Mouse (Mus musculus): ENCODE measurements around the gene Hif3a. TPM values are rescaled to one million over a fixed set of nuclear protein-coding genes. Genes with fewer than 3 reads are reported as not detected.

Gene Hif3a
- polyA plus RNA-seq, 1 experiment from 2014 or later, result 25.2 TPM

DNA sequence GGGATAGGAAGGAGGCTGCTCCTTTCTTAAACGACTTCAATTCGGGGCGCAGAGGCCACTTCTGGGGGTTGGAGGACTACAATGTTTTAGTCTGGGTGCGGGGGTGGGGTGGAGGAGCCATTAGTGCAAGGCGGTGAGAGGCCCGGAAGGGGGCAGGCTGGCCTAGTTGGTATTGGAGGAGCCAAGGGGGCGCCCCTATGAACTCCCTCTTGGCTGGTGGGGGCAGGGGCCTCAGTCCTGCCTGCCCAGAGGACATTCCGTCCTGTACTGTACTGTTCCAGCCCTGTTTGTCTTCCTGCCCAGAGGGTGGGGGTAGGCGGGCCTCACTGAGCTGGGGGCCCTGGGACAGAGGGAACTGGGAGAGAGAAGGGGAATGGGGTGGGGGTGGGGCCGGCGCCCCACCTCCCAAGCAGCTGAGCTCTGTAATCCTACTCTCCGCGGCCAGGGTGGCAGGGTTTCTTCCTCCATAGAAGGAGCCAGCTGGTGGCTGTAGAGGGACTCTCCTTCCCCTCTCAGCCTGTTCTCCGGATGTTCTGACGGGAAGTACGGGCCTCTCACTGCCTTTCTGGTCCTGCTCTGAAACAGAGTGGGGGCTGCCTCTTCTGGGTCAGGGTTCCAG lies 4.0 kb downstream of the Hif3a start:
- H3K4me2 ChIP-seq (replicated peaks; ENCODE audit: low read depth, low read length), result peak overlapping the region; percentile 86
- H3K27ac ChIP-seq (ENCODE audit: low read length), result peak overlapping the region; percentile 99
- H3K4me3 ChIP-seq (ENCODE audit: low read length), result peak overlapping the region; percentile 23
- peaks cover 3% of the 10 kb centered on the region; the same call in 1 of the 2 replicates for H3K9me3 ChIP-seq (ENCODE audit: low read length)
- peak; percentile 84 for ATAC-seq (ENCODE audit: low FRiP score, low TSS enrichment)
- peaks cover 15% of the 10 kb centered on the region for H3K36me3 ChIP-seq (ENCODE audit: insufficient read depth, low read length)
- peak overlapping the region; percentile 59 for H3K9ac ChIP-seq (replicated peaks; ENCODE audit: low read length)
- H3K4me1 ChIP-seq (ENCODE audit: insufficient read depth, low read length), result peaks cover 60% of the 10 kb centered on the region
- H3K27me3 ChIP-seq (ENCODE audit: insufficient read depth, low read length), result no peaks in the 10 kb centered on the region
- 3% methylated on average over 16 of the region's 16 CpGs for WGBS

DNA sequence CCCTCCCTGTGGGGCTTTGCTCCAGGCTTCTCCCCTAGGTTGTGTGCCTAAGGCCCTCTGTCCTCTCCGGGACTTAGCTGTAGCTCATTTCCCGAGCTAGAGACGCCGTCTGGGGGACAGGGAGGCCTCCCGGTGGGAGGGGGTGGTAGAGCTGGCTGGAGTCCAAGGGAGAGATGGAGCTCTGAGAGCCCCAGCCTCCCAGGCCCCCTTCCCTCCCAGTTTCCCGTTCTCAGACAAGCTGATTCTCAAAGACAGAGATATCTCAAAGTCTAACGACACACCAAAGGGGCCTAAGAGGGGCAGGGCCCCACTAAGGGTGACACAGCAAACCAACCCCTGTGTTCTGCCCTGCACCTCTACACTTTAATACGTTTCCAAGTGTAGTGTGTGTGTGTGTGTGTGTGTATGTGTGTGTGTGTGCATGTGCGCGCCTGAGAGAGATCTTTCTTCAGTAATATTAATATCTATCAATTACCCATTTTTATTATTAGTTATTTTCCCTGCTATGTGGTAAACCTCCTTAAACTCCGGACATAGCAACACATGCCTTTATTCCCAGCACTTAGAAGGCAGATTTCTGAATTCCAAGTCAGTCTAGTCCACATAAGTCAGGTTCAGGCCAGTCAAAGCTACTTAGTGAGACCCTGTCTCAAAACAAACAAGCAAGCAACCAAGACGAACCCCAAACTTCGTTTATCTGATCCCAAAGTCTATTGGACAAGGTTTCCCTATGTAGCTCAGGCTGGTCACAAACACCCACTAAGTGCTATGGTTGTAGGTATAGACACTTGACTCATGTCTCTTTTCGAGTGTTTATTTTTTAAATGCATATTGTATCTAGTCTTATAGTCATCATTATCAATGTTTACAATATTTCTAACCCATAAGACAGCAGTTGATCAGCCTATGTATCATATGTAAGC lies 5.4 kb downstream of the Hif3a start:
- H3K4me1 ChIP-seq (ENCODE audit: insufficient read depth, low read length), result peaks cover 54% of the 10 kb centered on the region
- WGBS, result 29% methylated on average over 14 of the region's 14 CpGs

DNA sequence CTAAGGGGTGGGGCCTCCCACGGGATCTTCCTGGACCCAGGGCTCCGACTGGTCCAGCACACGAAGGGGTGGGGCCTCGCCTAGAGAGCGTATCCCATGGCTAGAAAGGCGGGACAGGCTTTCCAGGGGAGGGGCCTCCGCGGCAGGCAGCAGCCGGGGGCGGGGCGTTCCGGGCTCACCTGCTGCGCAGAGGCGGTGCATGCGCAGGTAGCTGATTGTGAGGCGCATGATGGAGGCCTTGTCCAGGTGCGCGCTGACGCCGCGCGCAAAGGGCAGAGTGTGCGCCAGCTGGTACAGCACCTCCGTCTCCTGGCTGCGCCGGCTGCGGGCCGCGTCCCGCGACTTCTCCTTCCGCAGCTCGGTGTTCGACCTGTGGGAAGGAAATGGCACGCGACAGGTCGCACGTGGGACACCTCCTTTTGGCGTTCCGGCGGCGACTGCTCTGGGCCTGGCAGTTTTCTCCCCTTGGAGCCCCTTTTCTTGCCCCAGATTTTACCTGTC lies 6.1 kb downstream of the Hif3a start:
- H3K9me3 ChIP-seq (ENCODE audit: low read length), result peaks cover 3% of the 10 kb centered on the region; the same call in 1 of the 2 replicates
- H3K9ac ChIP-seq (replicated peaks; ENCODE audit: low read length), result peak overlapping the region; percentile 77
- peak overlapping the region; percentile 63 for H3K4me3 ChIP-seq (ENCODE audit: low read length)
- H3K4me1 ChIP-seq (ENCODE audit: insufficient read depth, low read length), result peaks cover 52% of the 10 kb centered on the region
- peaks cover 16% of the 10 kb centered on the region for H3K36me3 ChIP-seq (ENCODE audit: insufficient read depth, low read length)
- H3K4me2 ChIP-seq (replicated peaks; ENCODE audit: low read depth, low read length), result peak overlapping the region; percentile 89
- 0% methylated on average over 42 of the region's 42 CpGs for WGBS
- peak overlapping the region; percentile 97 for H3K27ac ChIP-seq (ENCODE audit: low read length)
- no peaks in the 10 kb centered on the region for H3K27me3 ChIP-seq (ENCODE audit: insufficient read depth, low read length)
- peak; percentile 80 for ATAC-seq (ENCODE audit: low FRiP score, low TSS enrichment)

More for the DNA sequence above, 5.4 kb downstream of the Hif3a start:
- H3K4me3 ChIP-seq (ENCODE audit: low read length), result peak overlapping the region; percentile 63
- H3K27ac ChIP-seq (ENCODE audit: low read length), result peak overlapping the region; percentile 97
- peak overlapping the region; percentile 89 for H3K4me2 ChIP-seq (replicated peaks; ENCODE audit: low read depth, low read length)
- peak overlapping the region; percentile 77 for H3K9ac ChIP-seq (replicated peaks; ENCODE audit: low read length)
- ATAC-seq (ENCODE audit: low FRiP score, low TSS enrichment), result peak; percentile 18; the same call in 1 of the 2 replicates
- no peaks in the 10 kb centered on the region for H3K27me3 ChIP-seq (ENCODE audit: insufficient read depth, low read length)
- peaks cover 3% of the 10 kb centered on the region; the same call in 1 of the 2 replicates for H3K9me3 ChIP-seq (ENCODE audit: low read length)
- H3K36me3 ChIP-seq (ENCODE audit: insufficient read depth, low read length), result peaks cover 16% of the 10 kb centered on the region

DNA sequence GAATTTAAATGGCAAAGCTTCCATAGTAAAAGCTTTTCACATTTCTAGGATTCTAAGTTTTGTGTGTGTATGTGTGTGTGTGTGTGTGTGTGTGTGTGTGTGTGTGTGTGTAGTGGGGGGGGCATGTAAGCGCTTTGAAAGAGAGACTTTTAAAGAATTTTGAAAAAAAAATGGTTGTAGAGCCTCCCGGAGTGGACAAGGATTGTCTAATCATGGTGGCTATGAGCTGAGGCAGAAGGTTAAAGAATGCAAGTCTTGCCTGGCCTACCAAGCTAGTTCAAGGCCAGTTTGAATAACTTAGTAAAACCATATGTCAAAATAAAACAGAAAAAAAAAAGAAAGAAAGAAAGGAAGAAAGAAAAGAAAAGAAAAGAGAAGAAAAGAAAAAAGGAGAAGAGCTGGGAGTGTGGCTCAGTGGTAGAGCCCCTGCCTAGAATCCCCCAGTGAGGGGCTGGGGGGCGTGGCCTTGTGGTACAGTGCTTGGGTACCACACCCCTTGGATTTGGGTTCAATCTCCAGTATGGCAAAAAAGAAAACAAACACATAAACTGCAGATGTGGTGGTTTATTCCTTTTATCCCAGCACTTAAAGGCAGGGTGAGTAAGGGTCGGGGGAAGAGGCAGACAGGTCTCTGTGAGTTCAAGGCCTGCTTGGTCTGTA lies 6.8 kb downstream of the Hif3a start:
- WGBS, result 92% methylated on average over 4 of the region's 4 CpGs
- no peaks in the 10 kb centered on the region for H3K27me3 ChIP-seq (ENCODE audit: insufficient read depth, low read length)
- H3K9me3 ChIP-seq (ENCODE audit: low read length), result peaks cover 3% of the 10 kb centered on the region; the same call in 1 of the 2 replicates
- H3K36me3 ChIP-seq (ENCODE audit: insufficient read depth, low read length), result peaks cover 22% of the 10 kb centered on the region
- H3K4me3 ChIP-seq (ENCODE audit: low read length), result peak overlapping the region; percentile 63
- H3K27ac ChIP-seq (ENCODE audit: low read length), result peak overlapping the region; percentile 65; the same call in 1 of the 2 replicates
- no peak overlapping the region for H3K9ac ChIP-seq (replicated peaks; ENCODE audit: low read length)
- H3K4me2 ChIP-seq (replicated peaks; ENCODE audit: low read depth, low read length), result peak overlapping the region; percentile 89
- no peak for ATAC-seq (ENCODE audit: low FRiP score, low TSS enrichment)
- peaks cover 45% of the 10 kb centered on the region for H3K4me1 ChIP-seq (ENCODE audit: insufficient read depth, low read length)

DNA sequence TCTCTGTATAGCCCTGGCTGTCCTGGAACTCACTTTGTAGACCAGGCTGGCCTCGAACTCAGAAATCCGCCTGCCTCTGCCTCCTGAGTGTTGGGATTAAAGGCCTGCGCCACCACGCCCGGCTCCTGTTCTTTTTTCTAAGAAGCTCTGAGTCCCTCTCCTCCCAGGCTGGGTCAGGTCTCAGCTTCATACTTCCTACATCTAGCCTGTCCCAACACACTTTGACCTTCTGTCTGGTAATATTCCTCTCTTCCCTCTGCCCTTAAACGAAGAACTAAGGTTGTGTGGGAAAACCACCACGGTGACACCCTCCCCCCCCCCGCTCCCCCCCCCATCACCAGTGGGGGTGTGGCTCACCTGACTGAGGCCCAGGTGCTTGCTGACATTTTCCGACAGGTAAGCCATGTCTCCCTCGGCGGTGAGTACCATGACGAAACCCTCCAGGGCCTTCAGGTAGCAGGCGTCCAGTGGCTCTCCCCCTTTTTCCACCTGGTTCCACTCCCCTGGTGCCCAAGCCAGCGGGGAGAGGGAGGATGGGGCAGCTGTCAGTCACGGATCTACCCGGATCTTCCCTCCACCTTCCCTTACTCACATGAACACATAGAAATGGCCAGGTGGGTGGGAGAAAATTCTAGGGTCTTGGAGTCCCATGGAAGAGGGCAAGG lies 7.8 kb downstream of the Hif3a start:
- no peak for ATAC-seq (ENCODE audit: low FRiP score, low TSS enrichment)
- Histone ChIP-seq H3K36me3 (ENCODE audit: insufficient read depth, low read length) (peaks cover 27% of the 10 kb centered on the region), H3K4me1 (ENCODE audit: insufficient read depth, low read length) (peaks cover 35% of the 10 kb centered on the region), H3K9me3 (ENCODE audit: low read length) (peaks cover 3% of the 10 kb centered on the region; the same call in 1 of the 2 replicates), H3K4me3 (ENCODE audit: low read length) (no peak overlapping the region), H3K27ac (ENCODE audit: low read length) (no peak overlapping the region), H3K9ac (replicated peaks; ENCODE audit: low read length) (no peak overlapping the region), H3K4me2 (replicated peaks; ENCODE audit: low read depth, low read length) (no peak overlapping the region), H3K27me3 (ENCODE audit: insufficient read depth, low read length) (no peaks in the 10 kb centered on the region)
- 90% methylated on average over 16 of the region's 16 CpGs for WGBS

DNA sequence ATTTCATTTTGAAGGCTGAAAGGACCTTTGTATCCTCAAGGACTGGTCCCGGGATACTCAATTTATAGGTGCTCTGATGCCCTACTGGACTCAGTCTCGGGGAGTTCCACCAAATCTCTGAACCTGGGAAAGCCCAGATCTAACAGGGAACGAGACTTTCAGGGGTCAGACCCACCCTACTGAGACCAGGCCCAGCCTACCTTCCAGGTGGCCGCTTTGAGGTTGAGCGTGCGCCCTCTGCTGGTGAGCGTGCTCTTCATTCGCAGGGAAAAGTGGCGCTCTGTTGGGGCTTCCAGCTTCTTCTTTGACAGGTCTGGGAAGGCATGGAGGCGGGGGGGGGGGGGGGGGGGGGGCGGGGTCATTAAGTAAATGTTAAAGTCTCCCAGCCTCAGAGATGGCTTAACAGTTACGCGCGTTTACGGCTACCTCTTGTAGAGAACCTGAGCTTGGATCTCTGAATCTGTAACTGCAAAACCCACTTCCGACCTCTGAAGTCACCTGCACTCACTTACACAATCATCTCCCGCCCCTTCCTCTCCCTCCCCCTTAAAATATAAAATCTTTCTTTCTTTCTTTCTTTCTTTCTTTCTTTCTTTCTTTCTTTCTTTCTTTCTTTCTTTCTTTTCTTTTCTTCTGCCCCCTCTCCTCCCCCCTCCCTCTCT lies 11.2 kb downstream of the Hif3a start:
- Histone ChIP-seq H3K36me3 (ENCODE audit: insufficient read depth, low read length) (peaks cover 35% of the 10 kb centered on the region), H3K9ac (replicated peaks; ENCODE audit: low read length) (no peak overlapping the region), H3K4me1 (ENCODE audit: insufficient read depth, low read length) (peaks cover 6% of the 10 kb centered on the region), H3K27me3 (ENCODE audit: insufficient read depth, low read length) (no peaks in the 10 kb centered on the region), H3K4me3 (ENCODE audit: low read length) (no peak overlapping the region), H3K4me2 (replicated peaks; ENCODE audit: low read depth, low read length) (no peak overlapping the region), H3K9me3 (ENCODE audit: low read length) (peaks cover 3% of the 10 kb centered on the region; the same call in 1 of the 2 replicates), H3K27ac (ENCODE audit: low read length) (no peak overlapping the region)
- 14% methylated on average over 16 of the region's 17 CpGs for WGBS
- peak; percentile 31 for ATAC-seq (ENCODE audit: low FRiP score, low TSS enrichment)

DNA sequence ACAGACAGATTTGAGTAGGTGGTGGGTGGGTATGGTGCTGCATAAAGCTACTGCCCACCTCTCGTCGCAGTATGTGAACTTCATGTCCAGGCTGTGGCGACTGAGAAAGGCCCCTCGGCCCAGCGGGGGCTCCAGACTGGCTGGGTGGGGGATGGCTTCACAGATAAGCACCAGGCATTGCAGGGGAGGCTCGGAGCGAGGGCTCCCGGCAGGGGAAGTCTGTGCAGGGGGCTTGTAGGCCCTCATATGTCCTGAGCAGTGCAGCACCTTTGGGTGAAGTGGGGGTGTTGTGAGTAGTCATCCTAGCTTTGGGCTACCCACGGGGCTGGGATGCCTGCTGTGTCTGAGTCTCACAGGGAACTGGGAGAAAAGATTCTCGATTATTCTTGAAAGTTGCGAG lies 11.7 kb downstream of the Hif3a start:
- WGBS, result 84% methylated on average over 11 of the region's 11 CpGs
- Histone ChIP-seq H3K27me3 (ENCODE audit: insufficient read depth, low read length) (no peaks in the 10 kb centered on the region), H3K4me2 (replicated peaks; ENCODE audit: low read depth, low read length) (no peak overlapping the region), H3K27ac (ENCODE audit: low read length) (no peak overlapping the region), H3K4me3 (ENCODE audit: low read length) (no peak overlapping the region), H3K4me1 (ENCODE audit: insufficient read depth, low read length) (peaks cover under 1% of the 10 kb centered on the region), H3K9ac (replicated peaks; ENCODE audit: low read length) (no peak overlapping the region), H3K9me3 (ENCODE audit: low read length) (peaks cover 3% of the 10 kb centered on the region; the same call in 1 of the 2 replicates), H3K36me3 (ENCODE audit: insufficient read depth, low read length) (peaks cover 35% of the 10 kb centered on the region)
- ATAC-seq (ENCODE audit: low FRiP score, low TSS enrichment), result 0 out of 2 replicates have a peak, but pooled peaks have one; percentile 35

DNA sequence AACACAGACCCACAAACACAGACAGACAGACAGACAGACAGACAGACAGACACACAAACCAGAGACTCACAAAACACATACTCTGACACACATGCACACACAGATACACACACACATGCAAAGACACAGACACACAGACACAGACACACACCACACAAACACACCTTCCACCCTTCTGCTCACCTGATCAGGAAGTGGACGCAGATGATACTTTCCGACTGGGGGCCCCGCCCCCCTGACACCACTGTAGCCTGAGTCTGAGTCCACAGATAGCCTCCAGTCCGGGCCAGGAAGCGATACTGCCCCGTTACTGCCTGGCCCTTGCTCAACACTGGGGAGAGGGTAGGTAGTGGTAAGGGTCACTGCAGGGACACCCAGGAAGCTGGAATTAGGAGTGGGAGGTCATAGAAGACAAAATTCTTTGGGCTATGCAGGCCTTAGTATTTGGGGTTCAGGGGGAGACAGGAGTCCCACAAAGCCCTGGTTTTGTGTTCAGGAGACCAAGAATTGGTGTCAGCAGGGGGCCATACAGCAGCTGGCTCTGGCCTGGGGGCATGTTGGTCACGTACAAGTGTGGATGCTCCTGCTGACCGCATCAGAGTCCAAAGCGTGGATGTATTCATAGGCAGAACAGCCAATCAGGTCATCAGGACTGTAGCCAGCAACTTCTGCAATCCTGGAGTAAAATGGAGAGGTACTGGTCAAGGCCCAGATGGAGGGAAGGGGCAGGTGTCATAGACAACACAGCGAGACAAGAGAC lies 13.6 kb downstream of the Hif3a start:
- Histone ChIP-seq H3K27me3 (ENCODE audit: insufficient read depth, low read length) (no peaks in the 10 kb centered on the region), H3K4me1 (ENCODE audit: insufficient read depth, low read length) (no peaks in the 10 kb centered on the region), H3K27ac (ENCODE audit: low read length) (no peak overlapping the region), H3K4me3 (ENCODE audit: low read length) (no peak overlapping the region), H3K36me3 (ENCODE audit: insufficient read depth, low read length) (peaks cover 35% of the 10 kb centered on the region), H3K4me2 (replicated peaks; ENCODE audit: low read depth, low read length) (no peak overlapping the region), H3K9ac (replicated peaks; ENCODE audit: low read length) (no peak overlapping the region), H3K9me3 (ENCODE audit: low read length) (peaks cover under 1% of the 10 kb centered on the region; the same call in 1 of the 2 replicates)
- 90% methylated on average over 10 of the region's 10 CpGs for WGBS
- ATAC-seq (ENCODE audit: low FRiP score, low TSS enrichment), result no peak
